Mouse (Mus musculus): ENCODE measurements around the gene Ptpn5.

- TF ChIP-seq CTCF (IDR thresholded peaks at IDR 0.05): no peak
- TF ChIP-seq EP300 (IDR thresholded peaks at IDR 0.05): no peak
These were observed 37.3 kb upstream of the Ptpn5 start for GRCm38 (mm10) chr7:47170814-47171213.
